Mouse (Mus musculus): ENCODE data around the gene Fam20a.

GRCm38 (mm10) chr11:109623238-109623637, 98.8 kb downstream of the Fam20a start:
- no peak for TF ChIP-seq CTCF (IDR thresholded peaks at IDR 0.05; ENCODE audit: insufficient read depth, low read length)
- TF ChIP-seq POLR2A (IDR thresholded peaks at IDR 0.05; ENCODE audit: borderline replicate concordance, extremely low read depth, low read depth, low read length): no peak
